Mouse (Mus musculus): ENCODE measurements around the gene Nxpe3.
"Not testable (repeated sequence)": the region's sequence is repeated elsewhere in the genome, so short reads cannot be mapped to it uniquely, and the experiment has no call there.

Nxpe3 gene

DNA sequence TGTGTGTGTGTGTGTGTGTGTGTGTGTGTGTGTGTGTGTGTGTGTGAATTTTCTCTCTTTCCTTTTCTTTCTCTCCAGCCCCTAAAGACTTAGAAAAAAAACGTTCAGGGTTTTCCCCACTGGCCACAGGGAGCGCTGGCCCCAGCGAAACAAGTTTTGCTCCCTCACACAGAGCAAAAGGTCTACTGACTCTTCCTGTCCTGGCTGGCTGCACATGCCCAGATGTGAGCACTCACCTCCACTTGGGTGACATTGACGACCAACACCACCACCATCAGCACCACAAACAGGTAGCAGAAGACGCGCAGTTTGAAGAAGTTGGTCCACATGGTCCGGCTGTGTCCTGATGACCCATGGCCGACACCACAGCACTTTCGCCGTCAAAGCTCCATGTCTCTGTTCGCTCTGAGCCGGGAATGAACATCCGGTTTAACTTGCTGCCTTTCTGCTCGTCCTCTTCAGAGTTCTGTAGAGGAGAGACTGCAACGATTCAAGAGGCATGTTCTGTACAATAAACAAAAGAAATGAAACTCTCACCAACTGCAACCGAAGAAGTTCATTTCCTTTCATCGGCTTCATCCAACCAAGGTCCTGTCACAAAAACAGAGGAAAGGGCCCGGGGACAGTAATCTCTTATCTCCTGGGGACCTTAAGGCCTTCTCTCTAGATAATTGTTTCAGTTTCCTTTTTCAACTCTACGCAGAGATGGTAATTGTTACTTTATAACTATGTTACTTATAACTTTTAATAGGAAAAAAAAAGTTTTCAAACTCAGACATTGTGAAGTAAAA, 4.5 kb downstream of the Nxpe3 start:
- DNase-seq (ENCODE audit: low spot score), result no peak

DNA sequence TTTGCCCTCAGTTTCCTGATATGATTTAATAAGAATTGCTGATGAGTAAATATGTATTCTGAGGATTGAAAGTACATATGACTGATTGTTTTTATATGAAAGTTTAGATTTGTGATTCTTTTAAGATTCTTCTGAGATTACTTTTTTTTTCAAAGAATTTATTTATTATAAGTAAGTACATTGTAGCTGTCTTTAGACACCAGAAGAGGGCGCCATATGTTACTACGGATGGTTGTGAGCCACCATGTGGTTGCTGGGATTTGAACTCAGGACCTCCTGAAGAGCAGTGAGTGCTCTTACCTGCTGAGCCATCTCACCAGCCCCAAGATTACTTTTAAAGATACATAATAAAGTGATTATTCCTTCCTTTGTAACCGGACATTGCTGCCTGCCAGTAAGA, 5.6 kb downstream of the Nxpe3 start:
- no peak for DNase-seq (ENCODE audit: low spot score)

DNA sequence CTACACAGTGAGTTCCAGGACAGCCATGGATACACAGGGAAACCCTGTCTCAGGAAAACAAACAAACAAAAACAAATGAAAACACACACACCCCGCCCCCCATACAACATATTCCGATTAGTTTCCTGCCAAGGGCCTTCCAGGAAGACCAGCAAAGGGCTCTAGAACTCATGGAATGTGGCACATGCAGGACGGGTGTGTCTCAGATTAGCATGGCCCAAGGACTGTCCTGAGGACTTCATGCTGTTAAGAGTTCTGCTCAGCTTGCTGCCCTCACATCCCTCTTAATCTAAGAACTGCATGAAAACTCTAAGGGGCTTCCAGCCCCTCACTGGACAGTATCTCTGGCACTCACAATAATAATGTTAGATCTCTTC, 6.5 kb downstream of the Nxpe3 start:
- DNase-seq (ENCODE audit: low spot score), result no peak

DNA sequence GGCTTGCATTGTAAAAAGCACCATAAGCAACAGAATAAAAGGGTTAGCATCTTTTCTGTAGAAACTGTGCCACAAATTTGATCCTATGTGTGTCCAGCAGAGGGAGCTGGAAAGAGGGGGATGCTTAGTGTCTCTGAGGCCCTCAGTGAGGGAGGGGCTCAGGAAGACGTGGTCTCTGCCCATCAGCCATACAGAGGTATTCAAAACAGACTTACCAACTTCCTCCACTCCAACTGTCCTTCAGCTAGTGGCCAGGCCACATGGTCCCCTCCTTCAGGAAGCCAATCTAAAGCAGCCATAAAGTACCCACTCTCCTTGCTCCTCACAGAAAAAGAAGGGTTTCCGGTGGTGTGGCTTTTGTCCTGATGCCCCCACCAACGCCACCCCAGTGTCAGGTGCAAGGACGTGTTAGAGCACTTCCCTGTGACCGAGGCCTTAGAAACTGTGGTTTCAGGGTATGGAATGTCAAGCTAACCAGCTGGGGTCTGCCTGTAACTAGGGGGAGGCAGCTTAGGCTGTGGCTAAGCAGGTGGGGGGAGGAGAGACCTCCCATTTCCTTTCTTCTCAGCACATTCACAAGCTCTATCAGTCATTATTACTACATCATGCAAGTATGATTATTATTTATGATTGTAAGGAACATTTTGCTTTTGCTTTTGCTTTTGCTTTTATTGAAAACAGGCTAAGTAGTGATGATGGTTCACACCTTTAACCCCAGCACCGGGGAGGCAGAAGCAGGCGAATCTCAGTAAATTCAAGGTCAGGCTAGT, 7.1 kb downstream of the Nxpe3 start:
- DNase-seq (ENCODE audit: low spot score), result no peak

DNA sequence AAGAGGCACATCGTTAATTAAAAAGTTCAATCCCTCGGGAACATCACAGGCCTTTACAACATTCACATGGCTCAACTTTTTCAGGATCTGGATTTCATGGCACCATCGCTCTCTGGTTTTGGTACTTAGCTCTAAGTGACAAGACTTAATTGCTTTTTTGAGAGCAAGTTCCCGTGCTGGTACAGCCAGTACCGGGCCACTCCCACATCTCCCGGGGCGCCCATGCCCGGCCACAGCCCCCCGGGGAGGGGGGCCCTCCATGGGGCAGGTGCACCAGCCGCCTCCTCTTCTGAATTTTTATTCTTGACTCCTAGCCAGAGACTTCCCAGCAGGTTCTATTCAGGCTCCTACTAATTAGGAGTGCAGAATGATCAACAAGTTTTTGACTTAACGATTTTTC, 10.8 kb downstream of the Nxpe3 start:
- DNase-seq (ENCODE audit: low spot score), result no peak

DNA sequence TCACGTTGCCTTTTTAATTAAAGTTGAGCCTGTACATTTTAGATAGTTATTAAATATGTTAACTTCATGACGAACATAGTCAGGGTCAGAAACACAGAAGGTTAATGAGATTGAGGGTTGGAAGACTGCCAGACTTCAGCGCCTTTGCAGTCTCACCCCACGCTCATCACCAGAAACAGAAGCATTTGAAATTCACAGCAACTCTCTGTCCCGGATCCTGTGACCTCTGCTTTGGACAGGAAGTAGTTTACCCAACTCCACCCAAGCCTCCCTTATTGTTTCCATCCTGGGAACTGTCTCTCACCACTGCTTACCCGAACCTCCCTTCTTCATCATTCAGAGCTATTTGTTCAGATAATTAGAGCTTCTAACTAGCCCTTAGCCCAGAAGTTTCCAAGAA, 19.1 kb downstream of the Nxpe3 start:
- no peak for DNase-seq (ENCODE audit: low spot score)

DNA sequence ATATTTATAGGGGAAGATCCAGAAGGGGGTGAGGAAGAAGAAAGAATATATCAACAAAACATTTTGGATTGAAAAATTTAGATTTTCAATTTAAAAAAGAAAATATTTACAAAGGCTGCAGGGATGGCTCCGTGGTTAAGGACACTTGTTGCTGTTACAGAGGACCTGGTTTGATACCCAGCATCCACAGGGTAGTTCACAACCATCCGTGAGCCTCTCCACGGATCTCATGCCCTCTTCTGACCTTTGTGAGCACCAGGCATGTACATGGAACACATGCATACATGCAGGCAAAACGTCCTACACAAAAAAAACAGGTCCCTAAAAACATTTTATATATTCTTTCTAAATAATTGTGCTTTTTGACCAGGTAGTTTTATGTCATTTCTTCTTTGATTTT, 31.3 kb downstream of the Nxpe3 start:
- no peak for DNase-seq (ENCODE audit: low spot score)

DNA sequence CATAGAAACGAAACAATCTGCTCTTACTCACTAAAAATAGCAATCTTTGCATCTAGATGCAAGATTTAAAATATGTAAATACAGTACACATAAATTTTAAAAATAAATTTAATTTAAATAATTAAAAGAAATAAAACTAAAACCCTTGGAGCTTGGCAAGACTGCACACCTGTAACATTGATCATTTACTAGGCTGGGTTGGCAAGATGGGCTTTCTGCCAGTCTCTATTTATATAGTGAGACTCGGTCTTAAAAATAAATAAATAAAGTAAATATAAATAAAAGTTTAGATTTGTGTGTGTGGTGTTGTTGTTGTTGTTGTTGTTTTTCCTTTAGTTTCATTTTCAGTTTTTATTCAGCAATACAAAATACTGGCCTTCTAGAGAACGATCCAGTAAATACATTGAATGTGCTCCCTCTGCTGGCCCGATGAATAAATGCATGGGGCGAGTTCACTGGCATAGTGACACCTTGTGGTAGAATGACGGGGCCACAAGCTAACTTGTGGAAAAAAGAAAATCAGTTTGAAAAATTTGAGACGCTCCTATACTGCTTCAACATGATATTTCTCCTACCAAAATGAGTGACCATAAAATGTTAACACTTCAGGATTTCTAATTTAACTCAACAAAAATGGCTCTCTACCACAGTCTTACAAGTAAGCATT, 31.8 kb downstream of the Nxpe3 start:
- DNase-seq (ENCODE audit: low spot score), result peak; percentile 53

DNA sequence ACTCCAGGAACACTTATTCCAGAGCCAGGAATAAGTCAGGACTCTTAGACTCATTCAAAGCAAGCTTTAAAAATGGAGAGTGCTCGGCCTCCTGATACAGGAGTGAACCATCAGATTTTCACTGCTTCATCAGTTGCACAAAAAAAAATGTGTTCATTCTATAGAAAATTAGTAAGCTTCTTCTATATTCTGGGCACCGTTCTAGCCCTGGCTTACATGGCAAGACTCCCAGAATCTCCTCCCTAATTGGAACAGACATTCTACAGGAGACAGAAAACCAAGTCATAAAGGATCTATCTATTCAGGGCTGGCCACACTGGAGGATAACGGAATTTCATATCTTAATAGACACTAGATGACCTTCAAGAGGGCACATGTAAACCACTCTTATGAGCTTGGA, 34.0 kb downstream of the Nxpe3 start:
- DNase-seq (ENCODE audit: low spot score), result no peak

DNA sequence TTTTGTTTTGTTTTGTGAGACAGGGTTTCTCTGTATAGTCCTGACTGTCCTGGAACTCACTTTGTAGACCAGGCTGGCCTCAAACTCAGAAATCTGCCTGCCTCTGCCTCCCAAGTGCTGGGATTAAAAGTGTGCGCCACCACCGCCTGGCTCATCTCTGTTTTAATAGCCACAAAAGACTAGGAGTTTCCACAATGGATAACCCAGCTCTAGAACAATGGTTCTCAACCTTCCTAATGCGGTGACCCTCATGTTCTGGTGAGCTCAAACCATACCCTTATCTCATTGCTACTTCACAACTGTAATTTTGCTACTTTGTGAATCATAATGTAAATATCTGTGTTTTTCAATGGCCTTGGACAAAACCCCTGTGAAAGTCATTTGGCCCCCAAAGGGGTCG, 35.7 kb downstream of the Nxpe3 start:
- not testable (repeated sequence) for DNase-seq (ENCODE audit: low spot score)

DNA sequence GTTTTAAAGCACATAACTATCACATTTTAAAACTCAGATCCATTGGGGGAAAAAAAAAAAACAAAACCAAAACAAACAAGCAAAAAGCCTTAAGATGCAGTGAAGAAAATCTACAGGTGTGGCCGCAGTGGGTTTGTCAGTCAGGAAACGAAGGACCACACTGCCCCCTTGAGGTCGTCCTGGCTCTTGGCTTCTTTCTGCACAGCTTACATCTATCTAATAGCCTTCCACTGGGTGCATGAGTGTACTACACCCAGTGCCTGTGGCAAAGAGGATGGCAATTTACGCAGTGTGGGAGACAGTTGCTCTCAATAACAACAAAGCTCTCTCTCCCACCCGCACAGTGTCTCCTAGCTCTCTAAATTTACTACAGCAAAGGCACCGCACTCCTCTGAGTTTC, 36.6 kb downstream of the Nxpe3 start:
- DNase-seq (ENCODE audit: low spot score), result peak; percentile 60

DNA sequence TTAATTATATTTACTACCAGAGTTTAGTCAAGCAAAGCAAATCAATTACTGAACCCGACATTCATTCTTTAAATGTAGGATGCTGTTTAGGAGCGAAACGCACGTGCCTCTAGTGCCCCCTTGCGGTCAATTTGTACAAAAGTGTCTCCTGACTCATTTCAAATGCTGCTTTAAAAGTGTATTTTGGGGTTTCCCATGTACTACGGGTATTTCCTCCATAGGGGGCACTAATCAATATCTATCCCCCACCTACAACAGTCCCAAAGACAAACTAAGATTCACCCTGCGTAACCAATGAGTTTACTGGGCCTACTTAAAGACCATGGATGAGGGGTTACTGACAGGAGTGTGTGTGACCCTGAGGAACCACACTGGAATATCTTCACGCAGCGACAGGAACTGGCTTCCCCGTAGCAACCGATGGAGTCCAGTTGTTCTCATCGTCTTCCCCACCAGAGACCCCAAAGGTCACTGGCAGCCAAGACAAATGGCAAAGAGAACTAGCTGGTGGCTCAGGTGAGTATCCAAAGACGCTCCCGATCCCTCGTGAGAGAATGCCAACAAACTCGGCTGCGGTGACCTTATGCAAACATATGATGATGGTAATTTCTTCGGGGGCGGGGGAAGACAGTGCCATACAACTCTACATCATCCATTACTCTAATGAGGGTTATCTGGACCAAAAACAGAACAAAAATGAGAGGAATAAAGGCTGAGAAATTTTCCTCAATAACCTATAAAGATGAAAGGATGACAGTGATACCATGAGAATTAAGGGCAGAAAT, 42.0 kb downstream of the Nxpe3 start:
- peak; percentile 52 for DNase-seq (ENCODE audit: low spot score)

DNA sequence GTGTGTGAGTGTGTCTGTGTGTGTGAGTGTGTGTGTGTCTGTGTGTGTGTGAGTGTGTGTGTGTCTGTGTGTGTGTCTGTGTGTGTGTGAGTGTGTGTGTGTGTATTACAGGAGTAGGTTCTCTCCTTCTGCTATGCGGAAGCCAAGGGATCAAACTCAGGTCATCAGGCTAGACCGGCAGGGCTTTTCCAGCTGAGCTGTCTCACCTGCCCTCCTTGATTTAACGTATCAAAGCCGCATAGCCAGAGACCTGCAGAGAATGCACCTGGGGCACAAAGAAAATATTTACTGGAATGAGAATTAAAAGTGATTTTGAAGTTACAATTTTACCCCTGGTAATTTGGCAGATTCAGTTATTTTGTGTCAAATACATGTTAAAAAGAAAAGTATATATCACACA, 42.6 kb downstream of the Nxpe3 start:
- DNase-seq (ENCODE audit: low spot score), result no peak

DNA sequence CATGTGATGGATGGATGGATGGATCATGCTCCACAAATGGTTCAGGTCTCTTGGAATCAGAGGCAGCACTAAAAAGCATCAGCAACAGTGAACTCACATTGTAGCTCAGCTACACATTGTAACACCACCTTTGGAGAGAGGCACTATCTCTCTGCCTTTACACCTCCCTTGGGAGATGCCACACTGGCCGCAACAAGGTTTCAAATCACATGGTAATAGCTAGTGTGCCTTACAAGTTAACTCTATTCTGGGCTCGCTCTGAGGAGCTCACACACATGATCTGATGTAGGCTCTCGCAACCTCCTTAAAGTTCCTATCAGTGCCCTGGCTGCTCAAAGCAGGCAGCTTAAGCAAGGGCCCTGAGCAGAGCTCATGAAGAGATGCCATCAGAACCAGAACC, 44.6 kb downstream of the Nxpe3 start:
- no peak for DNase-seq (ENCODE audit: low spot score)

DNA sequence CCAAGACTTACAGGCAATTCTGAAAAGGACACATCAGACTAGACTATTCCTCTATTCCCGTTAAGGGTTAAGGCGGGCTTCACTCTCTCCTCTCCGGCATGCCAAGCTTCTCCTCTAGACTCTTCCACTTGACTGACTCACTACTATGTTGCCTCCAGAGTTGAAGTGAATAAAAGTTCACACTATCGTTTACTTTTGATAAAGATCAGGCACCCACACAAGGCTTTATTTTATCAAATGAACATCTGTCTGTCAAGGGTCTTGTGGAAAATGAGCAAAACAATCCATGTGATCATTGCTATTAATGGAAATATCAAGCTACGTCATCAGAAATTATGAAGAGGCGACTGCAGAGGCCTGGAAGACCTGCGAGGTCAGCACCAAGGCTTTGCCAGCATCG, 47.4 kb downstream of the Nxpe3 start:
- DNase-seq (ENCODE audit: low spot score), result no peak

DNA sequence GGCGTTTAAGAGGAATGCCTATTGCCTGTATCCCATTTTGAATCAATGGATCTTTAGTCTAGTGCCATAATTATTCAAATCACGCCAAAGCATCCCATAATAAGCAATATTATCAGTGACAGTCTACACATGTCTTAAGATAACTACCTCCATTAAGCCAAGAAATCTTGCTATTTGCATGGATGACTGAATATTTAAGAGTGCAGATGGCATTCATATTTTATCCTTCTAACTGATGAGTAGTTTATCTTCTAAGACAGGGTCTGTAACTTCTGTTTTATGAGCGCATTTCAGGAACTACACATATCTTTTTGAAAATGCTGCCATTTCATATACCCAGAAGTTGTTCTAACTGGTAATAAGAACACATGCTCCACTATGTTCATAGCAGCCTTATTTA, 50.2 kb downstream of the Nxpe3 start:
- no peak for DNase-seq (ENCODE audit: low spot score)

DNA sequence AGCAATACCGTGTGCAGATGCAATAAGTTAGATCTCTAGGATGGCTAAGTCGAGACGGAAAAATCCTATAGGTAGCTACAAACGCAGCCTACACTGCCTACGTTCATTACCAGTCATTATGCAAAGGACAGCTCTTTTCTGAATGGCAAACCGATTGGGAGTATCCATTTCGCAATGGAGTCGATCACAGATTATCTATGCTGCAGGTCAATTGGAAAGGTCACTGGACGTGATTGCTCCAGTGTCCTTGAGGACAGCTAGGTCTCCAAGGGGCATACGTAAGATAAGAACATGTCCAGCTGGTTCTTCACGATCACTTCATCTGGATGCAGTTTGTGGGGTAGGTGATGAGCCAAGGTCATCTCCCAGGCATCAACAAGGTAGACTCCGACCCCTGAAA, 51.2 kb downstream of the Nxpe3 start:
- DNase-seq (ENCODE audit: low spot score), result no peak

DNA sequence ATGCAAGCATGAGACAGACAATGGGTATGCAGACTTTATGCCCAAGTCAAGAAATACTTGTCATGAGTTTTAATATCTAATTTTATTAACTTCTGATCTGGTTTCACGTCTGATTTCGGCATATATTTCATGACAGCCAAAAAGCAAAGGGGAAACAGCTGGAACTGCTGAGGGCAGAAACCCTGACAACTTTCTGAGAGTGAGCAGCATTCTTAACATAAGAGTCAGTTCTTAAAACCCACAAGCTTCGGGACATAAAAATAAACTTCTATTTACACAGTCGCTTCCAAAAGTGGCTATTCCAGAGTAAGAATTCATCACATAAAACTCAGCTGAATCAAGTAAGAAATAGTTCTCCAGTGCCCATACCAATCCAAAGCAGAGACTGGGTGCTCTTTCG, 52.0 kb downstream of the Nxpe3 start:
- no peak for DNase-seq (ENCODE audit: low spot score)

DNA sequence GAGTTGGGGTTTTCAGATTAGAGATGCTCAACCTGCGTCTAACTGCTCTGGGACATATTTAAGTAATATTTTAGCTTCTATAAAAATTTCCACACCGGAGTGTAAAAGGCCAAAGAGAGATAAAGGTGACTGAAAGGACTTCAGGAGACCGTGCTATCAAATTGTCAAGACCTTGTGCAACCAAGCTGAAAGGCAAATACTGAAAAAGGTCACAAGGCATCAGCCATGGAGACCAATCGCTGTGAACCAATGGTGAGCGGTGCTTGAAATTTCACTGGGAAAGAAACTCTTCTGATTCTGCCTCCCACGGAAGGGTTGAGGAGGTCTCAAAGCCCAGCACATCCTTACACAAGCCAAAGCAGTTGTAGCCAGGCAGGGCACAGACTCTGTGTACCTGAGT, 53.6 kb downstream of the Nxpe3 start:
- DNase-seq (ENCODE audit: low spot score), result no peak

DNA sequence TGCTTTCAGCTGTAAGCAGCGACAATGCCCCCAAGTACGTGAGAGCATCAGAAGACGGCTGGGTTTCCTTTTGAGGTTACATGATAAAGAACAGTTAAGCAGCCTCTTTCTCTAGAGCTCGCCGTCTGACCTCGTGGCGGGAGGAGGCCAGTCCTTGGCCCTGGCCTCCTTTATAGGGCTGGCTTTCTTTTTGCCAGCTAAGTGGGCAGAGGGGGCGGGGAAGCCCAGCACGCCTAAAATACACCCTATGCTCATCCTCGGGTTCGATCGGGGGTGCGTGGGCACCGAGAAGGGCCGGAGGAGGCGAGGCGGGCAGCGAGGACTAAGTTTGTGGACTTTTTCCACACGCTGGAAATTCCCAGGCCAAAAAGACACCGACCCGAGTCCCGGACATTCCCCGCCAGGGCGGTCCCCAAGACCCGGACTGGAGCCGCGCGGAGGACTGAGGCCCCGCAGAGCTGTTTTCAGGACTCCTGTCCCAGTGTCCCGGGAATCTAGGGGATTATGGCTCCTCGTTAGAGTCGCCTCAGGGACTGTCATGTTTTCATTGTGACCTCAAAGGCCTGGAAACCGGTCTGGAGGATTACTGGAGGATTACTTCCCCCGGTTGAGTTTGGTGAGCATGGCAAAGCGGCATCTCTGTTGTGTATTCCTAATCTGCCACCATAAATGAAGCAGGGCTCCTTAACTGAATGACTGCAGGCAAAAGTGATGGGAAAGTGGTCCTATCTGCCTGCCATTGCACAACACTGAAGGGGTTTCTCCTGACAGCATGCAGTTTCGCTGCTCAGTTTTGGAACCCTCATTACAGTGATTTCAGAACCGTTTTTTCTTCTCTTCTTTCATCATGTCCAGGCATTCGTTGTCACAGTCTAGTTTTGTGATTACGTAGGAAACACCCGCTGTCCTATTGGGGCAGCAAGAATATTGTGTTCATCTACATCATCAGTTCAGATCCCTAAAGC, 56.3 kb downstream of the Nxpe3 start, which contains the start of gene Nfkbiz:
Gene Nfkbiz (minus strand): TSS at position 390 of the 965 bp plus-strand sequence.
- peak; percentile 86 for DNase-seq (ENCODE audit: low spot score)

DNA sequence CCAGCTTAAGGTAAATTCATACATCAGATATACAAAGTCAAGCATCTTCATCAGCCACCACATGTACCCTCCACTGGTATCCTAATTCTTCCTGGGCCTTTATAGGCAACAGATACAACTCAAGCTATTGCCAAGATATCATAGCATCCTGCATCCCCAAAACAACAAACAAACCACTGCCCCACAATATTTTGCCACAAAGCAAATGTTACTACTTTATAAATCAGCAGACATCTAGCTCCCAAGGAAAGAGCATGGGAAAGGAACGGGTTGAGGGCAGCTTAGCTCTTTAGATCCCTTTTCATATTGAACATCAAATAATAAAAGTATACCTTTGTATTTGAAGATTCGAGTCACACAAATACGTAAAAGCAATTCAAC, 57.0 kb downstream of the Nxpe3 start:
- no peak for DNase-seq (ENCODE audit: low spot score)
